Mouse (Mus musculus) embryonic facial prominence, embryonic 14.5 days (tissue): ENCODE results near the gene Car12. TPM values are rescaled to one million over a fixed set of nuclear protein-coding genes. Genes with fewer than 3 reads are reported as not detected.

ENCODE experiments used
- ATAC-seq: fragments of 200-750 bp; cut with Nextera tagmentation; 2 replicates; pipeline ENCODE4 v1.8.0; 2017; ENCODE audit warnings: low read depth, moderate number of reproducible peaks, moderate TSS enrichment
- DNase-seq: peaks from one replicate; pipeline ENCODE4 v3.0.0-alpha.2; 2015; ENCODE audit warnings: low spot score
- H3K27ac ChIP-seq: fragments of 300-500 bp; sonication (generic); replicated peaks from 2 replicates; pipeline ENCODE4 v1.5.1; 2014; ENCODE audit warnings: low read depth, mild to moderate bottlenecking, low read length, moderate library complexity
- H3K27me3 ChIP-seq: fragments of 300-500 bp; sonication (generic); replicated peaks from 2 replicates; pipeline ENCODE4 v1.6.1; 2014; ENCODE audit warnings: low read length; ENCODE audit not compliant: control insufficient read depth, insufficient read depth
- H3K36me3 ChIP-seq: fragments of 300-500 bp; sonication (generic); 2 replicates; pipeline ENCODE4 v1.6.1; 2014; ENCODE audit warnings: low read length, mixed read lengths; ENCODE audit not compliant: control insufficient read depth, insufficient read depth
- H3K4me1 ChIP-seq: fragments of 300-500 bp; sonication (generic); 2 replicates; pipeline ENCODE4 v1.6.1; 2014; ENCODE audit warnings: antibody characterized with exemption, low read length; ENCODE audit not compliant: control insufficient read depth, insufficient read depth
- H3K4me2 ChIP-seq: fragments of 300-500 bp; sonication (generic); 2 replicates; pipeline ENCODE4 v1.6.1; 2014; ENCODE audit warnings: low read depth, mild to moderate bottlenecking, low read length, moderate library complexity, mixed read lengths
- H3K4me3 ChIP-seq: fragments of 300-500 bp; sonication (generic); 2 replicates; pipeline ENCODE4 v1.5.1; 2014; ENCODE audit warnings: low read depth, mild to moderate bottlenecking, low read length
- H3K9ac ChIP-seq: fragments of 300-500 bp; sonication (generic); 2 replicates; pipeline ENCODE4 v1.6.1; 2014; ENCODE audit warnings: low read depth, mild to moderate bottlenecking, low read length, moderate library complexity, mixed read lengths
- H3K9me3 ChIP-seq: fragments of 300-500 bp; sonication (generic); 2 replicates; pipeline ENCODE4 v1.6.1; 2016; ENCODE audit warnings: low read length; ENCODE audit not compliant: control insufficient read depth
- WGBS: fragments of 180-500 bp; shearing (Covaris S2); extraction: QIAGEN DNeasy Blood & Tissue Kit; methylation state at CpG from one replicate; pipeline ENCODE4 v1.1.7; 2014; 5-methylcytosine and 5-hydroxymethylcytosine counted together
- polyA plus RNA-seq: library from polyadenylated mRNA; unstranded; fragments of >200 nt; fragmentation: Nextera tagmentation; extraction: Ambion mirVana; gene quantifications from 2 replicates; pipeline ENCODE4 v1.2.1, GENCODE M21; 2014

Gene Car12
- polyA plus RNA-seq, 1 experiment from 2014 or later: 10.3 TPM

- WGBS: 75% methylated on average over 8 of the region's 8 CpGs
- H3K27ac ChIP-seq: no peak overlapping the region
- H3K9ac ChIP-seq: no peak overlapping the region
- ATAC-seq (no peak), DNase-seq (no peak)
- no peaks in the 10 kb centered on the region for H3K36me3 ChIP-seq
- H3K4me2 ChIP-seq: no peak overlapping the region
- H3K4me1 ChIP-seq: peaks cover 21% of the 10 kb centered on the region
- no peaks in the 10 kb centered on the region for H3K27me3 ChIP-seq
- no peaks in the 10 kb centered on the region for H3K9me3 ChIP-seq
- no peak overlapping the region for H3K4me3 ChIP-seq
Measured at GRCm38 (mm10) chr9:66720686-66721450, 7.4 kb downstream of the Car12 start.

GRCm38 (mm10) chr9:66722187-66722868, 8.8 kb downstream of the Car12 start:
- Histone ChIP-seq H3K27me3 (no peaks in the 10 kb centered on the region), H3K36me3 (no peaks in the 10 kb centered on the region), H3K9ac (peak overlapping the region; percentile 19; the same call in 1 of the 2 replicates), H3K4me1 (peaks cover 16% of the 10 kb centered on the region), H3K27ac (peak overlapping the region; percentile 56), H3K4me3 (no peak overlapping the region), H3K4me2 (0 out of 2 replicates have a peak overlapping the region, but pooled peaks have one; percentile 18), H3K9me3 (no peaks in the 10 kb centered on the region)
- ATAC-seq (peak; percentile 65), DNase-seq (peak; percentile 81)
- WGBS: 42% methylated on average over 5 of the region's 5 CpGs

- DNase-seq: peak; percentile 80
- Histone ChIP-seq H3K4me2 (0 out of 2 replicates have a peak overlapping the region, but pooled peaks have one; percentile 18), H3K9ac (peak overlapping the region; percentile 19; the same call in 1 of the 2 replicates), H3K36me3 (no peaks in the 10 kb centered on the region), H3K27me3 (no peaks in the 10 kb centered on the region), H3K9me3 (no peaks in the 10 kb centered on the region), H3K4me1 (peaks cover 16% of the 10 kb centered on the region), H3K4me3 (no peak overlapping the region), H3K27ac (peak overlapping the region; percentile 56)
- ATAC-seq: peak; percentile 72
- 27% methylated on average over 5 of the region's 5 CpGs for WGBS
Measured at GRCm38 (mm10) chr9:66722869-66723272, 9.4 kb downstream of the Car12 start.

GRCm38 (mm10) chr9:66725591-66725990, 12.1 kb downstream of the Car12 start:
- no peaks in the 10 kb centered on the region for H3K9me3 ChIP-seq
- H3K9ac ChIP-seq: no peak overlapping the region
- DNase-seq: no peak
- H3K4me2 ChIP-seq: no peak overlapping the region
- no peak overlapping the region; the same call in 1 of the 2 replicates for H3K27ac ChIP-seq
- H3K4me1 ChIP-seq: peaks cover 16% of the 10 kb centered on the region
- 70% methylated on average over 3 of the region's 3 CpGs for WGBS
- no peak for ATAC-seq
- H3K4me3 ChIP-seq: no peak overlapping the region
- no peaks in the 10 kb centered on the region for H3K36me3 ChIP-seq
- no peaks in the 10 kb centered on the region for H3K27me3 ChIP-seq

GRCm38 (mm10) chr9:66727333-66727732, 13.8 kb downstream of the Car12 start:
- no peak for DNase-seq
- no peak for ATAC-seq
- Histone ChIP-seq H3K27ac (no peak overlapping the region), H3K36me3 (no peaks in the 10 kb centered on the region), H3K27me3 (no peaks in the 10 kb centered on the region), H3K9me3 (no peaks in the 10 kb centered on the region), H3K4me1 (peaks cover 11% of the 10 kb centered on the region), H3K4me3 (no peak overlapping the region), H3K4me2 (no peak overlapping the region), H3K9ac (no peak overlapping the region)
- WGBS: 62% methylated on average over 7 of the region's 7 CpGs

- no peaks in the 10 kb centered on the region for H3K36me3 ChIP-seq
- DNase-seq (peak; percentile 72), ATAC-seq (no peak)
- H3K4me2 ChIP-seq: no peak overlapping the region
- H3K4me3 ChIP-seq: no peak overlapping the region
- 40% methylated on average over 3 of the region's 3 CpGs for WGBS
- H3K27me3 ChIP-seq: no peaks in the 10 kb centered on the region
- H3K27ac ChIP-seq: peak overlapping the region; percentile 19; the same call in 1 of the 2 replicates
- H3K9ac ChIP-seq: no peak overlapping the region
- no peaks in the 10 kb centered on the region; the same call in 1 of the 2 replicates for H3K4me1 ChIP-seq
- H3K9me3 ChIP-seq: no peaks in the 10 kb centered on the region
Measured at GRCm38 (mm10) chr9:66730556-66730955, 17.1 kb downstream of the Car12 start.

- Histone ChIP-seq H3K9me3 (no peaks in the 10 kb centered on the region), H3K27ac (no peak overlapping the region; the same call in 1 of the 2 replicates), H3K4me3 (no peak overlapping the region), H3K4me2 (no peak overlapping the region), H3K36me3 (no peaks in the 10 kb centered on the region), H3K9ac (no peak overlapping the region), H3K27me3 (no peaks in the 10 kb centered on the region), H3K4me1 (no peaks in the 10 kb centered on the region; the same call in 1 of the 2 replicates)
- peak; percentile 85 for DNase-seq
- peak; percentile 27; the same call in 1 of the 2 replicates for ATAC-seq
- whole genome bisulfite sequencing: 67% methylated on average over 7 of the region's 7 CpGs
Measured at GRCm38 (mm10) chr9:66731284-66731683, 17.8 kb downstream of the Car12 start.

GRCm38 (mm10) chr9:66732791-66733691, 19.6 kb downstream of the Car12 start:
- H3K4me3 ChIP-seq: no peak overlapping the region
- no peaks in the 10 kb centered on the region for H3K9me3 ChIP-seq
- DNase-seq: peak; percentile 84
- H3K4me1 ChIP-seq: no peaks in the 10 kb centered on the region; the same call in 1 of the 2 replicates
- no peak overlapping the region for H3K4me2 ChIP-seq
- H3K9ac ChIP-seq: no peak overlapping the region
- no peaks in the 10 kb centered on the region for H3K36me3 ChIP-seq
- ATAC-seq: peak; percentile 79
- H3K27ac ChIP-seq: peak overlapping the region; percentile 16; the same call in 1 of the 2 replicates
- no peaks in the 10 kb centered on the region for H3K27me3 ChIP-seq
- WGBS: 41% methylated on average over 14 of the region's 15 CpGs
